Mouse (Mus musculus): ENCODE measurements around the gene Ccl20. TPM values are rescaled to one million over a fixed set of nuclear protein-coding genes. Genes with fewer than 3 reads are reported as not detected.

Ccl20 gene
- polyA plus RNA-seq, 1 experiment from 2014 or later, result not detected

DNA sequence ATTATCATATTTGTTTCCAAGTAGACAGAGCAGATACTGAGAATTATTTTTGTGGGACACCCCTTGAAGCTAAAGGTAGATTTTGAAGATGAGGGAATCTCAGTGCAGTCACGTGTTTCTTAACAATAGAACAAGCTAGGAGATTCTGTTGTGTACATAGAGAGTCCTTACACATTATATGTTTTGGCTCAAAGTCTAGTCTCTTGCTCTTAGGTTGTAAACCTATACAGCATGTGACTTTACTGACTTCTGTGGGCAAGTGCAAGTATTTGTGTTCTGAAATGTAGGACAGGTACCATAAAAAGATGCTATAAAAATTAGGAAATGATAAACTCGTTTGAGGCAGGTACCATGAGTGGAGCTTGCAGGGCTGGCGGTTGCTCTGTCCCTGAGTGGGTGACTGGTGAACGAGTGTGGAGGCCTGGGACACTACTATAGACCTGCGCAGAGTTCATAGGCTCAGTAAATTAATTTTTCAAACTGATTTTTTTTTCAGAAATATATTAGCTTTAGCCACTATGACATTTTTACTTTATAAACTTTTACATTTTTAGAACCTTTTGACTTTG is 9.1 kb upstream of the Ccl20 start:
- Histone ChIP-seq H3K9ac (replicated peaks) (no peak overlapping the region), H3K4me1 (ENCODE audit: insufficient read depth) (no peaks in the 10 kb centered on the region), H3K27me3 (ENCODE audit: insufficient read depth, low read length) (no peaks in the 10 kb centered on the region), H3K9me3 (ENCODE audit: low read length) (no peaks in the 10 kb centered on the region), H3K27ac (ENCODE audit: low read depth) (no peak overlapping the region), H3K36me3 (replicated peaks; ENCODE audit: insufficient read depth, low read length) (no peaks in the 10 kb centered on the region), H3K4me2 (ENCODE audit: low read depth, low read length) (no peak overlapping the region), H3K4me3 (ENCODE audit: low read depth, low read length) (no peak overlapping the region)
- DNase-seq (no peak), ATAC-seq (no peak)
- WGBS (ENCODE audit: insufficient replicate concordance), result 68% methylated on average over 5 of the region's 5 CpGs
- TF ChIP-seq EP300 (IDR thresholded peaks at IDR 0.05; ENCODE audit: low read depth), result no peak

DNA sequence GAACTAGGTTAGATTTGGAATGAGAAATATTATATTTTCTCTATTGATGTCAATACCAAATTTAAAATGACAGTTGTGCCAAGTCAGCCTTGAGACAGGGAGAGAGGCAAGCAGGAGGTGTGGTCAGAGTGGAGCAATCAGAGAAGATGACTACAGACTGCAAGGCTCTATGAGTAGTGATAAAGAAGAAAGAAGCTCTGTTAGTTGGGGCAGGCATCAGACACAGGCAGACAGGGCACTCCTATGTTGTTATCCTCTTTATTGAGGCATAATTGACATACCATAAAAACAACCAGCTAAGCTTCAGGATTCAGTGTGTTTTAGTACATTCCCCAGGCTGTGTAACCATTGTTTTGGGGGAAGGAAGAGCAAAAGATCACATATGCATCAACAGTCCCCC is 5.6 kb upstream of the Ccl20 start:
- H3K9ac ChIP-seq (replicated peaks), result no peak overlapping the region
- no peaks in the 10 kb centered on the region for H3K9me3 ChIP-seq (ENCODE audit: low read length)
- TF ChIP-seq CTCF (IDR thresholded peaks at IDR 0.05; ENCODE audit: low read depth) (no peak), EP300 (IDR thresholded peaks at IDR 0.05; ENCODE audit: low read depth) (no peak)
- no peaks in the 10 kb centered on the region for H3K27me3 ChIP-seq (ENCODE audit: insufficient read depth, low read length)
- no peak overlapping the region for H3K27ac ChIP-seq (ENCODE audit: low read depth)
- H3K4me2 ChIP-seq (ENCODE audit: low read depth, low read length), result no peak overlapping the region
- no peak for DNase-seq
- H3K4me1 ChIP-seq (ENCODE audit: insufficient read depth), result no peaks in the 10 kb centered on the region
- no peak overlapping the region for H3K4me3 ChIP-seq (ENCODE audit: low read depth, low read length)
- H3K36me3 ChIP-seq (replicated peaks; ENCODE audit: insufficient read depth, low read length), result no peaks in the 10 kb centered on the region
- no peak for ATAC-seq

DNA sequence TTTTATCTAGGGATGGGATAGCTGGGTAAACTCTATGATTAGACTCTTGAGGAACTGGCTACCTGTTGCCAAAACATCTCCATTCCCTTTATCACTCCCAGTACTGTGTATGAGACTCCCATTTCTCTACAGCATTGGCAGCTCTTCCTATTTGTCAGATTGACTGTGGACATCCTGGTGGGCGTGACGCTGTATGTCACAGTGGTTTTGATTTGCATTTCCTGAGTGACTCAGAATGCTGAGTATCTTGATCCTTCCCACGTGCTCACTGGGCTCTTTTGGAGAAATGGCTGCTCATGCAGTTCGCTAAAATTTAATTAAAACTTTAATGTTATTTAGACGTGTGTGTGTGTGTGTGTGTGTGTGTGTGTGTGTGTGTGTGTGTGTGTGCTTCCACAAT is 4.8 kb upstream of the Ccl20 start:
- TF ChIP-seq CTCF (IDR thresholded peaks at IDR 0.05; ENCODE audit: low read depth) (no peak), EP300 (IDR thresholded peaks at IDR 0.05; ENCODE audit: low read depth) (no peak)
- Histone ChIP-seq H3K27ac (ENCODE audit: low read depth) (no peak overlapping the region), H3K4me1 (ENCODE audit: insufficient read depth) (no peaks in the 10 kb centered on the region), H3K9ac (replicated peaks) (no peak overlapping the region), H3K27me3 (ENCODE audit: insufficient read depth, low read length) (no peaks in the 10 kb centered on the region), H3K9me3 (ENCODE audit: low read length) (no peaks in the 10 kb centered on the region), H3K4me2 (ENCODE audit: low read depth, low read length) (no peak overlapping the region), H3K4me3 (ENCODE audit: low read depth, low read length) (no peak overlapping the region), H3K36me3 (replicated peaks; ENCODE audit: insufficient read depth, low read length) (no peaks in the 10 kb centered on the region)
- WGBS (ENCODE audit: insufficient replicate concordance), result 41% methylated on average over 5 of the region's 5 CpGs
- ATAC-seq (no peak), DNase-seq (no peak)

DNA sequence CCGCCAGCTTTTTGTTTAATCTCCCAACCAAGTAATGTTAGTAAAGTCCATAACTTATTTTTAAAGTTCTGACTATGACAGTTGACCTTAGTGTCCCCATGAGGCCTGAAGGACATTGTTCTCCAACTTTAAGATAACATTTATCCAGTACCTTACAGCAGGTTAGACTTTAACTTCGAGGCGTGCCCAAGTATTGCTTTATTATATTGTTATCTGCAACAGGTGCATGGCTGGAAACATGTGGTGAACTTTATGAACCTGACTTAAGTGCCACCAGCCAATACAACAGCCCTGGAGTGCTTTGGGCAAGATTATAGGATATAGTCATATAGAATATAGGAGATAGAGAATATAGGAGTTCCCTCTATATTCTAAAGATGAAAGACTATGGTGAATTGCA is 651 bp downstream of the Ccl20 start:
- Histone ChIP-seq H3K27ac (ENCODE audit: low read depth) (no peak overlapping the region), H3K4me1 (ENCODE audit: insufficient read depth) (no peaks in the 10 kb centered on the region), H3K36me3 (replicated peaks; ENCODE audit: insufficient read depth, low read length) (no peaks in the 10 kb centered on the region), H3K9ac (replicated peaks) (no peak overlapping the region), H3K9me3 (ENCODE audit: low read length) (no peaks in the 10 kb centered on the region), H3K27me3 (ENCODE audit: insufficient read depth, low read length) (no peaks in the 10 kb centered on the region), H3K4me3 (ENCODE audit: low read depth, low read length) (no peak overlapping the region), H3K4me2 (ENCODE audit: low read depth, low read length) (no peak overlapping the region)
- no peak for ATAC-seq
- TF ChIP-seq EP300 (IDR thresholded peaks at IDR 0.05; ENCODE audit: low read depth), result no peak
- TF ChIP-seq CTCF (IDR thresholded peaks at IDR 0.05; ENCODE audit: low read depth), result no peak
- WGBS (ENCODE audit: insufficient replicate concordance), result 78% methylated on average over 3 of the region's 3 CpGs
- no peak for DNase-seq

DNA sequence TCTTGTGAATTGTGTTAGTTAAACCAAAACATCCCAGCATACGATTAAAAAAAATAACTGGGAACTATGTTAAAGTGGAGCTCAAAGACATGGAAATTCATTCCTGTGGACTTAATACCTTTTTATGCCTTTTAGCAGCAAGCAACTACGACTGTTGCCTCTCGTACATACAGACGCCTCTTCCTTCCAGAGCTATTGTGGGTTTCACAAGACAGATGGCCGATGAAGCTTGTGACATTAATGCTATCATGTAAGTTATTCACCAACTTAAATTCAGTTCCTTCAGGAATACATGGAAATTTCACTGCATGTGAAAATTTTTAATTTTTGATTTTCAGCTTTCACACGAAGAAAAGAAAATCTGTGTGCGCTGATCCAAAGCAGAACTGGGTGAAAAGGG is 1.1 kb downstream of the Ccl20 start:
- whole genome bisulfite sequencing (ENCODE audit: insufficient replicate concordance), result 81% methylated on average over 7 of the region's 7 CpGs
- no peak overlapping the region for H3K4me3 ChIP-seq (ENCODE audit: low read depth, low read length)
- no peak overlapping the region for H3K27ac ChIP-seq (ENCODE audit: low read depth)
- no peaks in the 10 kb centered on the region for H3K27me3 ChIP-seq (ENCODE audit: insufficient read depth, low read length)
- no peaks in the 10 kb centered on the region for H3K4me1 ChIP-seq (ENCODE audit: insufficient read depth)
- H3K36me3 ChIP-seq (replicated peaks; ENCODE audit: insufficient read depth, low read length), result no peaks in the 10 kb centered on the region
- no peak overlapping the region for H3K4me2 ChIP-seq (ENCODE audit: low read depth, low read length)
- H3K9me3 ChIP-seq (ENCODE audit: low read length), result no peaks in the 10 kb centered on the region
- no peak for DNase-seq
- H3K9ac ChIP-seq (replicated peaks), result no peak overlapping the region
- no peak for TF ChIP-seq CTCF (IDR thresholded peaks at IDR 0.05; ENCODE audit: low read depth)
- TF ChIP-seq EP300 (IDR thresholded peaks at IDR 0.05; ENCODE audit: low read depth), result no peak
- ATAC-seq, result no peak

DNA sequence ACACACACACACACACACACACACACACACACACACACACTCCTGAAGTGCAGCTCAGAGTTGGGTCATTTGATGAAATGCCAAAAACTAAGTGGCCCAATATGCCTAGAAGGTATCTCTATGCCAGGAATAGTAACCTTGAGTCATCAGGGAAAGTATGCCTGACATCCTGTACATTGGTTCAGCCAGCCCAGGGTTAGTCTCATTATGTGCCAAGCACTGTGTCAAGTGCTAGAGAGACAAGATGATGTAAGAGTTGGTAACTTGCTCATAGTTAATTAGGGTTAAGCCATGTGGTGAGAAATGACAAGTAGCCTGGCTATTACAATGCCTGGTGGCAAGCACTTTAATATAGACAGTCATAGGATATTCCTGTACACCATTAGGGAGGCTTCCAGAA is 3.3 kb downstream of the Ccl20 start:
- Histone ChIP-seq H3K9ac (replicated peaks) (no peak overlapping the region), H3K36me3 (replicated peaks; ENCODE audit: insufficient read depth, low read length) (no peaks in the 10 kb centered on the region), H3K4me2 (ENCODE audit: low read depth, low read length) (no peak overlapping the region), H3K4me1 (ENCODE audit: insufficient read depth) (no peaks in the 10 kb centered on the region), H3K27me3 (ENCODE audit: insufficient read depth, low read length) (no peaks in the 10 kb centered on the region), H3K4me3 (ENCODE audit: low read depth, low read length) (no peak overlapping the region), H3K9me3 (ENCODE audit: low read length) (no peaks in the 10 kb centered on the region), H3K27ac (ENCODE audit: low read depth) (no peak overlapping the region)
- TF ChIP-seq EP300 (IDR thresholded peaks at IDR 0.05; ENCODE audit: low read depth) (no peak), CTCF (IDR thresholded peaks at IDR 0.05; ENCODE audit: low read depth) (no peak)
- no peak for DNase-seq
- no peak for ATAC-seq

DNA sequence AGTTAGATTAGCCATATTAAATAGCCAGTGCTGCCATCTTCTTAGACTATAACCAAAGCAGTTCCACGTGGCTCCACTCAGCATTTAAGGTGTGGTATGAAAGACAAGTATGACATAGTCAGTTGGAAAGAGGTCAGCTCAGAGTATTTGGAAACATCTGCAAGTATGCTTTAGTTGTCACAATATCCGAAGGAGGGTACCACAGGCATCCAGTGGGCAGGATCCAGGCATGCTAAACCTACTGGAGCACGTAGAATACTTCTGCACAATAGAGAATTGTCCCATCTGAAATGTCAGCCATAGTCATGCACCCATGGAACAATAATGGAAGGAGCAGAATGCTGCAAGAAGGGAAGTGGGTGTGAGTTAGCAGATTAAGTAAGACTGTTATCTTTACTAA is 3.7 kb downstream of the Ccl20 start:
- no peak for DNase-seq
- Histone ChIP-seq H3K9me3 (ENCODE audit: low read length) (no peaks in the 10 kb centered on the region), H3K4me2 (ENCODE audit: low read depth, low read length) (no peak overlapping the region), H3K27me3 (ENCODE audit: insufficient read depth, low read length) (no peaks in the 10 kb centered on the region), H3K27ac (ENCODE audit: low read depth) (no peak overlapping the region), H3K4me1 (ENCODE audit: insufficient read depth) (no peaks in the 10 kb centered on the region), H3K9ac (replicated peaks) (no peak overlapping the region), H3K4me3 (ENCODE audit: low read depth, low read length) (no peak overlapping the region), H3K36me3 (replicated peaks; ENCODE audit: insufficient read depth, low read length) (no peaks in the 10 kb centered on the region)
- WGBS (ENCODE audit: insufficient replicate concordance), result 58% methylated on average over 3 of the region's 3 CpGs
- TF ChIP-seq EP300 (IDR thresholded peaks at IDR 0.05; ENCODE audit: low read depth) (no peak), CTCF (IDR thresholded peaks at IDR 0.05; ENCODE audit: low read depth) (no peak)
- ATAC-seq, result no peak

Measured in liver, postnatal 0 days (tissue).